Mouse (Mus musculus): ENCODE data around the gene OR5BS1P. TPM values are rescaled to one million over a fixed set of nuclear protein-coding genes. Genes with fewer than 3 reads are reported as not detected.
A peak's percentile ranks its signal among the peaks of the same experiment; 100 is the strongest.

Gene OR5BS1P
- polyA plus RNA-seq, 1 experiment from 2014 or later = not detected

DNA sequence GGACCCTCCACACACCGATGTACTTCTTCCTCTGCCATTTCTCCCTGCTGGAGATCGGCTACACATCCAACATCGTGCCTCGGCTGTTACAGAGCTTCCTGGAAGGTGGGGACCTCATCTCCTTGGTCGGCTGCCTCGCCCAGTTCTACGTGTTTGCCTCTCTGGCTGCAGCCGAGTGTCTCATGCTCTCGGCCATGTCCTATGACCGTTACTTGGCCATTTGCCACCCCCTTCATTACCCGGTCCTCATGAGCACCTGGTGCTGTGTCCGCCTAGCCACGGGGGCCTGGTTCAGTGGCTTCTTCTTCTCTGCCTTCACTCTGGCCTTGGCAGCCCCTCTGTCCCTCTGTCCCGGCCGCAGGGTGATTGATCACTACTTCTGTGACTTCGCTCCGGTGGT lies 27.9 kb downstream of the OR5BS1P start:
- Histone ChIP-seq H3K4me3 (ENCODE audit: low read depth, low read length) (no peak overlapping the region), H3K36me3 (ENCODE audit: insufficient read depth, low read length) (no peaks in the 10 kb centered on the region), H3K9me3 (ENCODE audit: low read length) (no peaks in the 10 kb centered on the region), H3K27ac (ENCODE audit: low read length) (no peak overlapping the region), H3K27me3 (replicated peaks; ENCODE audit: insufficient read depth, low read length) (no peaks in the 10 kb centered on the region), H3K4me1 (ENCODE audit: insufficient read depth, low read depth, low read length) (no peaks in the 10 kb centered on the region), H3K9ac (replicated peaks; ENCODE audit: low read depth) (no peak overlapping the region), H3K4me2 (replicated peaks; ENCODE audit: low read depth, low read length) (no peak overlapping the region)
- TF ChIP-seq CTCF (IDR thresholded peaks at IDR 0.05) (no peak), EP300 (IDR thresholded peaks at IDR 0.05) (no peak)
- WGBS = 79% methylated on average over 17 of the region's 17 CpGs
- ATAC-seq (no peak), DNase-seq (ENCODE audit: low spot score) (no peak)

GRCm38 (mm10) chr15:98503317-98503716 lies 33.6 kb downstream of the OR5BS1P start:
- no peak overlapping the region for H3K9ac ChIP-seq (replicated peaks; ENCODE audit: low read depth)
- no peak for TF ChIP-seq CTCF (IDR thresholded peaks at IDR 0.05)
- no peak for TF ChIP-seq EP300 (IDR thresholded peaks at IDR 0.05)
- H3K4me3 ChIP-seq (ENCODE audit: low read depth, low read length) = no peak overlapping the region
- H3K27ac ChIP-seq (ENCODE audit: low read length) = no peak overlapping the region
- no peaks in the 10 kb centered on the region for H3K9me3 ChIP-seq (ENCODE audit: low read length)
- H3K4me2 ChIP-seq (replicated peaks; ENCODE audit: low read depth, low read length) = no peak overlapping the region
- no peak for DNase-seq (ENCODE audit: low spot score)
- no peaks in the 10 kb centered on the region for H3K36me3 ChIP-seq (ENCODE audit: insufficient read depth, low read length)
- WGBS = 85% methylated on average over 2 of the region's 3 CpGs
- no peaks in the 10 kb centered on the region for H3K27me3 ChIP-seq (replicated peaks; ENCODE audit: insufficient read depth, low read length)
- no peaks in the 10 kb centered on the region for H3K4me1 ChIP-seq (ENCODE audit: insufficient read depth, low read depth, low read length)
- ATAC-seq = no peak

- H3K9ac ChIP-seq (replicated peaks; ENCODE audit: low read depth) = no peak overlapping the region
- no peaks in the 10 kb centered on the region for H3K27me3 ChIP-seq (replicated peaks; ENCODE audit: insufficient read depth, low read length)
- no peak overlapping the region for H3K4me2 ChIP-seq (replicated peaks; ENCODE audit: low read depth, low read length)
- H3K4me1 ChIP-seq (ENCODE audit: insufficient read depth, low read depth, low read length) = no peaks in the 10 kb centered on the region
- DNase-seq (ENCODE audit: low spot score) = peak; percentile 64
- no peaks in the 10 kb centered on the region for H3K9me3 ChIP-seq (ENCODE audit: low read length)
- H3K4me3 ChIP-seq (ENCODE audit: low read depth, low read length) = no peak overlapping the region
- WGBS = 14% methylated on average over 18 of the region's 18 CpGs
- peak; percentile 78 for TF ChIP-seq CTCF (IDR thresholded peaks at IDR 0.05)
- no peak for TF ChIP-seq EP300 (IDR thresholded peaks at IDR 0.05)
- no peaks in the 10 kb centered on the region for H3K36me3 ChIP-seq (ENCODE audit: insufficient read depth, low read length)
- peak; percentile 25; the same call in 1 of the 2 replicates for ATAC-seq
- no peak overlapping the region for H3K27ac ChIP-seq (ENCODE audit: low read length)
Measured at GRCm38 (mm10) chr15:98504514-98504913, 34.8 kb downstream of the OR5BS1P start.

- WGBS = 65% methylated on average over 9 of the region's 9 CpGs
- Histone ChIP-seq H3K4me3 (ENCODE audit: low read depth, low read length) (no peak overlapping the region), H3K4me2 (replicated peaks; ENCODE audit: low read depth, low read length) (no peak overlapping the region), H3K4me1 (ENCODE audit: insufficient read depth, low read depth, low read length) (no peaks in the 10 kb centered on the region), H3K27ac (ENCODE audit: low read length) (no peak overlapping the region), H3K9ac (replicated peaks; ENCODE audit: low read depth) (no peak overlapping the region), H3K9me3 (ENCODE audit: low read length) (no peaks in the 10 kb centered on the region), H3K36me3 (ENCODE audit: insufficient read depth, low read length) (no peaks in the 10 kb centered on the region), H3K27me3 (replicated peaks; ENCODE audit: insufficient read depth, low read length) (no peaks in the 10 kb centered on the region)
- no peak for ATAC-seq
- no peak for TF ChIP-seq EP300 (IDR thresholded peaks at IDR 0.05)
- peak; percentile 18; the same call in 1 of the 2 replicates for TF ChIP-seq CTCF (IDR thresholded peaks at IDR 0.05)
- peak; percentile 36 for DNase-seq (ENCODE audit: low spot score)
Measured at GRCm38 (mm10) chr15:98506253-98506957, 36.7 kb downstream of the OR5BS1P start.

DNA sequence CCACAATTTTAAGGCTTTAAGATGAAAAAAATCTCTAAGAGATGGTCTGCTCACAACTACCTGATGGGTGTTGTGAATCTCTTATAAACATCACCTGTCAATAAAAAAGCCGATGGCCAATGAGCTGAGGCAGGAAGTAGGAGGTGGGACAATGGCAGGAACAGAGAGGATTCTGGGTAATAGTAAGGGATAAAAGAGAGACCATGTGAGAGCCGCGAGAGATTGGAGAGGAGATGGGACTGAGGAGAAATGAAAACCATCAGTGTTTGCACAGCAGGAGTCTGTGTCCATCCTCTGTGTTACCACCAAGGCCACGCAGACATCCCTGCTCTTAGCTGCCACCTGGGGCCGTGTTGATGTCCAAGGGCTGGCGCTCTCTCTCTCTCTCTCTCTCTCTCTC lies 37.6 kb downstream of the OR5BS1P start:
- Histone ChIP-seq H3K27ac (ENCODE audit: low read length) (no peak overlapping the region), H3K36me3 (ENCODE audit: insufficient read depth, low read length) (no peaks in the 10 kb centered on the region), H3K9ac (replicated peaks; ENCODE audit: low read depth) (no peak overlapping the region), H3K27me3 (replicated peaks; ENCODE audit: insufficient read depth, low read length) (no peaks in the 10 kb centered on the region), H3K4me1 (ENCODE audit: insufficient read depth, low read depth, low read length) (0 out of 2 replicates have a peak, but pooled peaks cover 3% of the 10 kb centered on the region), H3K9me3 (ENCODE audit: low read length) (no peaks in the 10 kb centered on the region), H3K4me3 (ENCODE audit: low read depth, low read length) (no peak overlapping the region), H3K4me2 (replicated peaks; ENCODE audit: low read depth, low read length) (no peak overlapping the region)
- no peak for TF ChIP-seq EP300 (IDR thresholded peaks at IDR 0.05)
- TF ChIP-seq CTCF (IDR thresholded peaks at IDR 0.05) = no peak
- DNase-seq (ENCODE audit: low spot score) = no peak
- WGBS = 85% methylated on average over 6 of the region's 6 CpGs
- no peak for ATAC-seq

DNA sequence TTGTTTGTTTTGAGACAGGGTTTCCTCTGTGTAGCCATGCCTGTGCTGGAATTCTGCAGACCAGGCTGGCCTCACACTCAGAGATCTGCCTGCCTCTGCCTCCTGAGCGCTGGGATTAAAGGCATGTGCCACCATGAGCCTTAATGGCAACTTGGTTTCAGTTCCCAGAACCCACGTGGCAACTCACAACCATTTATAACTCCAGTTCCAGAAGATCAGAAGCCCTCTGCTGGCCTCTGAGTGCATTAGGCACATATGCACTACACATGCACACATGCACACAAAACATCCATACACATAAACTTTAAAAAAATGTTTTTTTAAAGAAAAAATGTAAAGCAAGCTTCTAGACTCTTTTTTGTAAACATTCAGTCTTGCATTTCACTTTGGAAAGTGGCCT lies 39.7 kb downstream of the OR5BS1P start:
- TF ChIP-seq EP300 (IDR thresholded peaks at IDR 0.05) (no peak), CTCF (IDR thresholded peaks at IDR 0.05) (no peak)

More for the DNA sequence above, 39.7 kb downstream of the OR5BS1P start:
- Histone ChIP-seq H3K9ac (replicated peaks; ENCODE audit: low read depth) (no peak overlapping the region), H3K4me1 (ENCODE audit: insufficient read depth, low read depth, low read length) (0 out of 2 replicates have a peak, but pooled peaks cover 3% of the 10 kb centered on the region), H3K27me3 (replicated peaks; ENCODE audit: insufficient read depth, low read length) (no peaks in the 10 kb centered on the region), H3K4me3 (ENCODE audit: low read depth, low read length) (no peak overlapping the region), H3K4me2 (replicated peaks; ENCODE audit: low read depth, low read length) (no peak overlapping the region), H3K27ac (ENCODE audit: low read length) (no peak overlapping the region), H3K36me3 (ENCODE audit: insufficient read depth, low read length) (no peaks in the 10 kb centered on the region), H3K9me3 (ENCODE audit: low read length) (no peaks in the 10 kb centered on the region)
- ATAC-seq (no peak), DNase-seq (ENCODE audit: low spot score) (no peak)
- WGBS = 52% methylated on average over 2 of the region's 2 CpGs

Measured in lung, postnatal 0 days (tissue).